Mouse (Mus musculus) embryonic facial prominence, embryonic 15.5 days (tissue): ENCODE data around the gene Serpina3f. TPM values are rescaled to one million over a fixed set of nuclear protein-coding genes. Genes with fewer than 3 reads are reported as not detected.

Source experiments
- ATAC-seq: fragments of 200-750 bp; cut with Nextera tagmentation; 2 replicates; pipeline ENCODE4 v1.8.0; 2017; ENCODE audit warnings: low read depth, moderate TSS enrichment; ENCODE audit not compliant: insufficient number of reproducible peaks, low FRiP score, low TSS enrichment
- H3K27ac ChIP-seq: fragments of 300-500 bp; sonication (generic); replicated peaks from 2 replicates; pipeline ENCODE4 v1.5.1; 2015; ENCODE audit warnings: mild to moderate bottlenecking, inconsistent platforms
- H3K27me3 ChIP-seq: fragments of 300-500 bp; sonication (generic); 2 replicates; pipeline ENCODE4 v1.6.1; 2015; ENCODE audit warnings: inconsistent platforms
- H3K36me3 ChIP-seq: fragments of 300-500 bp; sonication (generic); 2 replicates; pipeline ENCODE4 v1.6.1; 2015; ENCODE audit warnings: mild to moderate bottlenecking, inconsistent platforms
- H3K4me1 ChIP-seq: fragments of 300-500 bp; sonication (generic); 2 replicates; pipeline ENCODE4 v1.6.1; 2015; ENCODE audit warnings: inconsistent platforms
- H3K4me2 ChIP-seq: fragments of 300-500 bp; sonication (generic); replicated peaks from 2 replicates; pipeline ENCODE4 v1.6.1; 2015; ENCODE audit warnings: mild to moderate bottlenecking, inconsistent platforms
- H3K4me3 ChIP-seq: fragments of 300-500 bp; sonication (generic); replicated peaks from 2 replicates; pipeline ENCODE4 v1.5.1; 2015; ENCODE audit warnings: mild to moderate bottlenecking, inconsistent platforms
- H3K9ac ChIP-seq: fragments of 300-500 bp; sonication (generic); 2 replicates; pipeline ENCODE4 v1.6.1; 2015; ENCODE audit warnings: inconsistent platforms
- H3K9me3 ChIP-seq: fragments of 300-500 bp; sonication (generic); replicated peaks from 2 replicates; pipeline ENCODE4 v1.6.1; 2016; ENCODE audit warnings: inconsistent platforms
- WGBS: fragments of 180-500 bp; shearing (Covaris S2); methylation state at CpG from one replicate; pipeline ENCODE4 v1.1.7; 2015; 5-methylcytosine and 5-hydroxymethylcytosine counted together
- polyA plus RNA-seq: library from polyadenylated mRNA; unstranded; fragments of >200 nt; fragmentation: Nextera tagmentation; extraction: Ambion mirVana; gene quantifications from 2 replicates; pipeline ENCODE4 v1.2.1, GENCODE M21; 2015

Gene Serpina3f
- not detected in 2 replicates for polyA plus RNA-seq

DNA sequence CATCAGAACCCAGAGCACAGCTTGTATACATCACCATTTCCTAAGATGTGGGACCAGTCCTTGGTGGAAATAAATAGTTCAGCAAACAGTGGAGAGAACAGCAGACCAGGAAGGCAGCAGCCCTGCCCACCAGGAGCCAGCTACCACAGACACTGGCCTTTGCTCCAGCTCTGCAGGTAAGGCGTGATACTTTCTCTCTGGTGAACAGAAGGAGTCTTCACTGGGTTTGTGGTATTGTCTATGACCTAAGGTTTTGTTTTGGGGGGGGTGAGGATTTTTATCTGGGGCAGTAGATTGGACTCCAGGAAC, at the start of gene Serpina3f:
TSS of gene Serpina3f (plus strand) at position 100 of the 309 bp plus-strand sequence.
- H3K9ac ChIP-seq = no peak within 1 kb of the TSS
- H3K4me2 ChIP-seq = no peak within 1 kb of the TSS
- H3K9me3 ChIP-seq = no peaks in the 10 kb centered on the region
- 66% methylated on average over 1 of the region's 1 CpGs for WGBS
- no peak within 1 kb of the TSS for H3K4me3 ChIP-seq
- H3K27ac ChIP-seq = no peak within 1 kb of the TSS
- no peaks in the 10 kb centered on the region for H3K27me3 ChIP-seq
- no peaks in the 10 kb centered on the region for H3K36me3 ChIP-seq
- ATAC-seq = no peak
- no peaks in the 10 kb centered on the region for H3K4me1 ChIP-seq

DNA sequence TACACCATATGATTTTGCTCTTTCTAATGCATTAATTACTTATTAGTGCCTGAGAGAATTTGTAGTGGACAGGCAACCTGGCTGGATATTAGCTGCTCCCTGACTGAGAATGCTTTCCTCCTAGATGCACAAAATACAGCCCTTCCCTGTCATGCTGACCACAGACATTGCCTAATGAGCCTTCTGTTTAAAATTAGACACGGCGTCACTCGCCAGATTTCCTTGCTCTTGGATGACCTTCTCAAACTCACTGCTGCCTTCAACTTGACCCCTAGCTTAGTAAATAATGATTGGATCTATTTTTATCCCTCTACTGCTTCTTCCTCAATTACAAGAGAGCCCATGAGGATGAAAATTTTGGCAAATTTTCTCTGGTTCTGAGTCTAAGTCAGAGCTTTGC, 39.6 kb upstream of the Serpina3f start:
- Histone ChIP-seq H3K27me3 (no peaks in the 10 kb centered on the region), H3K9ac (no peak overlapping the region), H3K36me3 (no peaks in the 10 kb centered on the region), H3K4me2 (no peak overlapping the region), H3K4me3 (no peak overlapping the region), H3K27ac (no peak overlapping the region), H3K9me3 (no peaks in the 10 kb centered on the region), H3K4me1 (no peaks in the 10 kb centered on the region)
- no peak for ATAC-seq
- WGBS = 35% methylated on average over 3 of the region's 3 CpGs

DNA sequence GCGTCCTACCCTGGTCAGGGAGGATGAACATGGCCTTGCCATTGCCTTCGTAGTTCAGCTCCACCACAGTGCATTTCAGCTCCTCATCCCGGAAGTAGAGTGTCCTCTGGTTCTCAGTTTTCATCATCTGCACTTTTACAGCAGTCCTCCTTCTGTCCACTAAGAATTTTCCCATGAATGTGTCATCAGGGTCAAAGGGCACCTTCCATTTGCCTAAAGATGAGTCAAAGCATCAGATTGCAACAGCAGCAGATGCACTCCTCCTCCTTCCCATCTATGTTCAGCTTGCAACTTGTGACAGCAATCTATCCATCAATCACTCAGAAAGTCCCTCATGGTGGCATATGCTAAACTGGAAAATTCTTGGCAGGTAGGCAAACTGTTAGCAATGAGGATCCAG, 38.7 kb upstream of the Serpina3f start:
- 76% methylated on average over 3 of the region's 3 CpGs for WGBS
- Histone ChIP-seq H3K4me1 (no peaks in the 10 kb centered on the region), H3K36me3 (no peaks in the 10 kb centered on the region), H3K9ac (no peak overlapping the region), H3K4me3 (no peak overlapping the region), H3K27me3 (no peaks in the 10 kb centered on the region), H3K4me2 (no peak overlapping the region), H3K9me3 (no peaks in the 10 kb centered on the region), H3K27ac (no peak overlapping the region)
- no peak for ATAC-seq

DNA sequence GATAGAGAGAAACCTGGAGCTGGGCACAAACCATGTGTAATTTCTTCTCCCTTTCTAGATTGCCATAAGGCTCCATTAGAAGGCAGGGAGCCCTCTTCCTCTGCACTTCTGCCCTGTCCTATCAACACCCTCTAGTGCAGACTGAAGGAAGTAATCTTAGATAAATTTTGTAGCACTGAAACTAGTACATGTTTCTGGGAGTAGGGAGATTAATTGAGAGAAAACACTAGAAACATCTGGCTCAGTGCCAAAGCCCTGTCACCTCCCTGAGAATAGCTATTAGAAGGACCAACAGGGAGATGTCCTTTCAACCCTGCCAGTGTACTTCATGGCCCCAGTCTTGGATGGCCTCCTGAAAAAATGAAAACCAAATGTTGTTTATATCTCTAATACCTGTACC, 35.8 kb upstream of the Serpina3f start:
- H3K27me3 ChIP-seq = no peaks in the 10 kb centered on the region
- no peak for ATAC-seq
- no peak overlapping the region for H3K27ac ChIP-seq
- H3K9me3 ChIP-seq = no peaks in the 10 kb centered on the region
- no peak overlapping the region for H3K9ac ChIP-seq
- H3K4me3 ChIP-seq = no peak overlapping the region
- no peaks in the 10 kb centered on the region for H3K36me3 ChIP-seq
- no peaks in the 10 kb centered on the region for H3K4me1 ChIP-seq
- H3K4me2 ChIP-seq = no peak overlapping the region

DNA sequence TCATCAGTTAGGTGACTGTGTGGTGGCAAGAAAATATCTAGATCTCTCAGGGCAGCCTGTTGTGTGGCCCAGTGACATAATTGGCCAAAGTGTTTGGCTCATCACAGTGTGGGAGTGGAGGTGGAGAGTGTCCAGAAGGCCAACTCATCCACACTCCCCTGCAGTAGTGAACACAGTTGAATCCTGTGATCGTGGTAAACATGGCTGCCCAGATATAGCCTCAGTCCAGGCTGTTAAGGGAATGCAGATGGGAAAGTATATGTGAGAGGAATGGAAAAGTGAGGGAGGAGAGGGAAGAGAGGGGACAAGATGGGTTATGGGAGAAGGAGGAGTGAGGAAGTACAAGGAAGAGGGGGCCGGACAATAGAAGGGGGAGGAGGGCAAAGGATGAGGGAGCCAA, 35.4 kb upstream of the Serpina3f start:
- Histone ChIP-seq H3K9ac (no peak overlapping the region), H3K4me2 (no peak overlapping the region), H3K4me1 (no peaks in the 10 kb centered on the region), H3K36me3 (no peaks in the 10 kb centered on the region), H3K27me3 (no peaks in the 10 kb centered on the region), H3K4me3 (no peak overlapping the region), H3K9me3 (no peaks in the 10 kb centered on the region), H3K27ac (no peak overlapping the region)
- ATAC-seq = no peak
- 74% methylated on average over 2 of the region's 2 CpGs for WGBS

DNA sequence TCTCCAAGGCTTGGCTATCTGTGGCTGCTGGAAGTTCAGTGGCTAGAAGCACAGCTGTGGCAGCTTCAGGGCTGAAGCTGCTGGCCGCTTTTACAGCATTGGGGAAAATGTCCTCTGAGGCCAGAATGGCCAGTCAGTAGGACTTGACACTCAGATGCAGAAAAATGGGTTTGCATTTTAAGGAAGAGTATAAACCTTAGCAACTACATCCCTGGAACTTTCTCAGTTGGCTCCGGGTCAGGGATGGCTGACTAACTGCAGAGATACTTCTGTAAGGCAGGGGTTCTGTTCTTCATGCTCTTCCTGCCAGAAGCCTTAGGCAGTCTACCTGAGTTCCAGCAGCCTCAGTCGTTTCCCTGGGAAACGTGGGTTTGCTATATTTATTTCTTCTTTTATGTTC, 29.3 kb upstream of the Serpina3f start:
- Histone ChIP-seq H3K27me3 (no peaks in the 10 kb centered on the region), H3K36me3 (no peaks in the 10 kb centered on the region), H3K4me1 (no peaks in the 10 kb centered on the region), H3K27ac (no peak overlapping the region), H3K4me3 (no peak overlapping the region), H3K4me2 (no peak overlapping the region), H3K9me3 (no peaks in the 10 kb centered on the region), H3K9ac (no peak overlapping the region)
- WGBS = 70% methylated on average over 4 of the region's 4 CpGs
- ATAC-seq = no peak

DNA sequence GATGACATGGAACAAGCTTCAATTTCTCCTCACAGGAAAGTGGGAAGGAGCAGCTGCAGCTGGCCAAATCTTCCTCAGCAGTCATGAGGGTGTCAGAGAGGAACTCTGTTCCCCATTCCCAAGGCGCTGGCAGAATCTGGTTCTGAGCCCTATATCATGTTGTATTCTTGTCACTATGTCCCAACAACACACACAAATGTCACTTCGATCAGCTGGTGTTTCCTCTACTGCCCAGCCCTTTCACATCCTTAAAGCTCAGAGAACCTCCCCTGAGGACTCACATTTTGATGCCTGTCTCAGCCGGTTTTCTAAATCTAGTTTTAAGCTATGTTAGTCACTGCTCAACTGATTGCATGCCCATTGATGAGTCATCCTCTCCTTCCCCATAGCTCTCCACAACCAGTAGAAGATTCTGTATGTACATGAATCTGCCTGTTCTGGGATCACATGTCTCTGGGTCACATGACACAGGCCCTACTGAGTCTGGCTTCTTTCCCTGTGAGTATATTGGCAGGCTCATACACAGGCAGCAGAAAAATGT, 28.2 kb upstream of the Serpina3f start:
- no peaks in the 10 kb centered on the region for H3K4me1 ChIP-seq
- WGBS = 75% methylated on average over 3 of the region's 3 CpGs
- no peak overlapping the region for H3K27ac ChIP-seq
- H3K9me3 ChIP-seq = no peaks in the 10 kb centered on the region
- no peak overlapping the region for H3K4me3 ChIP-seq
- ATAC-seq = 0 out of 2 replicates have a peak, but pooled peaks have one; percentile 19
- H3K9ac ChIP-seq = no peak overlapping the region
- H3K36me3 ChIP-seq = no peaks in the 10 kb centered on the region
- no peak overlapping the region for H3K4me2 ChIP-seq
- no peaks in the 10 kb centered on the region for H3K27me3 ChIP-seq

DNA sequence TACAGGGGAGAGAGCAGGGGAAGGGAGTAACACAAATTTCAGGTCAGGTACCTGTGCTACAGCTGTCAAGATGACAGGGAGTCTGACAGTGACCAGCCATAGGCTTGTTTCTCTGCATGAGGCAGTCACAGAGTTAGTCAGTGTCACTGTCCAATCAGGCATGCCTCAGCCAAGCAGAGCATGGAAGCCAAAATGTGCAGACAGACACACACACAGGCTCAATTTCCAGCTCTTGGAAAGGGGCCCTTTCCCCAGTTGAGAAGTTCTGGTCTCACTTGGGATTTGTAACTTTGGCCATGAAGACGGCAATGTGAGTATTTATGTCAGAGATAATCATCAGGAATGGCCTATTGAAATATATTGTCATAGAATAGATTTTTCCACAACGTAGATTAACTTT, 25.1 kb upstream of the Serpina3f start:
- no peak overlapping the region for H3K27ac ChIP-seq
- no peak overlapping the region for H3K4me3 ChIP-seq
- H3K4me2 ChIP-seq = no peak overlapping the region
- H3K36me3 ChIP-seq = no peaks in the 10 kb centered on the region
- H3K27me3 ChIP-seq = no peaks in the 10 kb centered on the region
- ATAC-seq = no peak
- no peaks in the 10 kb centered on the region for H3K9me3 ChIP-seq
- H3K4me1 ChIP-seq = no peaks in the 10 kb centered on the region
- H3K9ac ChIP-seq = no peak overlapping the region
- WGBS = 62% methylated on average over 2 of the region's 2 CpGs

DNA sequence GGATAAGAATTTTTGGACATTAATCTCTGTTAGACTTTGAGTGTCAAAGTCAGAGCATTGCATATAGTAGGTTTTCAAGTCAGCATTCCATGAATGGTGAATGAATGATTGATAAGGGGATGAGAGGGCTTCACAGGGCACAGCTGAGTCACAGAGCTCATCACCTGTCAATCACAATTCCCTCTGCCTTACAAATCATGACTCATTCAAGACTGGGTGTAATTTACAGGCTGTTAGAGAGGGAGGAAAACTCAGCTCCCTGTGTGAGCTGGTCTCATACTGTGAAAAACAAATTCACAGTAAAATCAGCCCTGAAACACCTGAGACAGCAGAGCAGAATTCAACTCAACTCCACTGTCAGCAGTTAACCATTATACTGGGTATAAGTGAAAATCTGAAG, 23.5 kb upstream of the Serpina3f start:
- no peaks in the 10 kb centered on the region for H3K4me1 ChIP-seq
- no peaks in the 10 kb centered on the region for H3K27me3 ChIP-seq
- no peak overlapping the region for H3K27ac ChIP-seq
- H3K9ac ChIP-seq = no peak overlapping the region
- ATAC-seq = no peak
- H3K36me3 ChIP-seq = no peaks in the 10 kb centered on the region
- no peak overlapping the region for H3K4me2 ChIP-seq
- H3K4me3 ChIP-seq = no peak overlapping the region
- no peaks in the 10 kb centered on the region for H3K9me3 ChIP-seq

DNA sequence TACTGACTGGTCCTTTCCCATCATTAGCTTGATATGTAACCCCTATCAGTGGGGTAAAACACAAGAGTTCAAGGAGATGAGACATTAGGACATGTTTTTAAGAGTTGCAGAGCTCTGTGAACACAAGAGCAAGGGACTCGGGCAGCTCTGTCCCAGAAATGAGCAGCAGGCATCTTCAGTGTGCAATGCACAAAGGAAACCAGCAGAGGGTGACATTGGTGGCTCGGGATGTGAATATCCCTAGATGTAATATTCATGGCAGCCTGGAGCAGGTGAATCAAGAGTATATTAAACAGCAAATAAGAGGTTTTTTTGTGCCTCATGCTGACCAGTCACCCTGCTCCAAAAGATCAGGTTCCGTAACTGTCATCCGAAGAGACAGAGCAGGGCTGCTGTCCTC, 5.2 kb upstream of the Serpina3f start:
- Histone ChIP-seq H3K9me3 (no peaks in the 10 kb centered on the region), H3K4me3 (no peak overlapping the region), H3K9ac (no peak overlapping the region), H3K27me3 (no peaks in the 10 kb centered on the region), H3K4me2 (no peak overlapping the region), H3K27ac (no peak overlapping the region), H3K4me1 (no peaks in the 10 kb centered on the region), H3K36me3 (no peaks in the 10 kb centered on the region)
- ATAC-seq = no peak
- WGBS = 76% methylated on average over 4 of the region's 4 CpGs

DNA sequence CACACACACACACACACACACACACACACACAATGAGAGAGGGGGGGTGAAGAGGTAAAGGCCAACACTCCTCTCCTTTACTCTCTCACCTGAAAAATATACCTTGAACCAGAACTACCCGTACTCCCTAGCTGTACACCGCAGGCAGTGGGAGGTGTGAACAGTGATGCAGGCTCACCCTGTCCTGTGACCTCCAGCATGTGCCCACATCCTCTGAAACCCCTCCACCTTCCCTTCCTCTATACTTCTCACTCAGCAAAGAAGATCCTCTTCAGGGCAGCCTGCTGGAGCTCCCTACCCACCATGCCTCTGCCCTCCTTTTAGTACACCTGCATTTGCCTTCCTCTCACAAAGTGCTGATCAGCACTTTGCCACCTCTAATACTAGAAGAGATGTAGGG, 4.5 kb upstream of the Serpina3f start:
- Histone ChIP-seq H3K27ac (no peak overlapping the region), H3K36me3 (no peaks in the 10 kb centered on the region), H3K9me3 (no peaks in the 10 kb centered on the region), H3K4me2 (no peak overlapping the region), H3K9ac (no peak overlapping the region), H3K4me1 (no peaks in the 10 kb centered on the region), H3K4me3 (no peak overlapping the region), H3K27me3 (no peaks in the 10 kb centered on the region)
- 95% methylated on average over 2 of the region's 2 CpGs for WGBS
- ATAC-seq = no peak

DNA sequence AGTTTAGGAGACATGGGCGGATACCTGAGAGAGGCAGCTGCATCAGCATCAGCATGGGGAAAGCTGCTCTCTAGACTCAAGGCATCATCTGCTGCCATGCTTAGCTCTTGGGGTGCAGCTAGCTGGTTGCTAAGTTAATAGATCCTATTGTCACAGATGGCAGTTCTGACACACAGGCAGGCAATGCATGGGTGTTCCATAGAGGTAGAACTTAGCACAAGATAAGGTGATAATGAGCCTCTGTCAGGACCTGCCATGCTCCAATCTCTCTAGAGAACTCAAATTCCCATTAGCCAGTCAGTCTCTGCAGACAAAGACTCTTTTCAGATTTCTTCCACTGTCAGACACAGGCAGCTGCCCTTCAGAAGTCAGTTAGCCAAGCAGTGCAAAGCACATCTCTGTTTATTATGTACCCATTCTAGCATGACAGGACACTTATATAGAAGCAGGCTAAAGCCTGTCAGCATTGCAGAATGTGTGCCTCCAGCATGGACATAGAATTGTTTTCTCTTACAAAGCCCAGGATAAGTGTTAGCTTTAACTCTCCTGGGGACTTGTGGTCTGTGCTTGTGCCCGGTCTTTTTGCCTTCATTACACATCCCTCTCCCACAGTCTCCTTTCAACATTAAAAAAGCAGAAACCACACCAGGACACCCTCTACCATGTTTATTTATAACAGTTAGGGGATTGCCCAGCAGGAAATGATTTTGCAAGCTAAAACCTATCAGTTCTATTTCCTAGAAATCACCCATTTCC, 477 bp upstream of the Serpina3f start:
- WGBS = 59% methylated on average over 2 of the region's 2 CpGs
- Histone ChIP-seq H3K4me3 (no peak overlapping the region), H3K4me2 (no peak overlapping the region), H3K9ac (no peak overlapping the region), H3K36me3 (no peaks in the 10 kb centered on the region), H3K9me3 (no peaks in the 10 kb centered on the region), H3K4me1 (no peaks in the 10 kb centered on the region), H3K27me3 (no peaks in the 10 kb centered on the region), H3K27ac (no peak overlapping the region)
- ATAC-seq = no peak
